Mouse (Mus musculus) right cerebral cortex, postnatal 36 days (tissue): ENCODE measurements at regions not wholly inside any gene's neighbourhood (a gene's known extent, or its start where the extent isn't known, plus 50 kb on each side); places are given as distances from the start of the nearest gene placed in this dataset.

Experiments
- DNase-seq, 2 experiments: peaks; one replicate each; pipeline ENCODE4 v3.0.0; 2022; ENCODE audit warnings: low spot score in 2 of 2, mixed read lengths in 1 of 2

- peak in 1 of 2 experiments; percentile 0 for DNase-seq
These were observed 341.1 kb downstream of the Gm21739 start for GRCm38 (mm10) chrY:43923126-43923525.
